In the genomic region with DNA sequence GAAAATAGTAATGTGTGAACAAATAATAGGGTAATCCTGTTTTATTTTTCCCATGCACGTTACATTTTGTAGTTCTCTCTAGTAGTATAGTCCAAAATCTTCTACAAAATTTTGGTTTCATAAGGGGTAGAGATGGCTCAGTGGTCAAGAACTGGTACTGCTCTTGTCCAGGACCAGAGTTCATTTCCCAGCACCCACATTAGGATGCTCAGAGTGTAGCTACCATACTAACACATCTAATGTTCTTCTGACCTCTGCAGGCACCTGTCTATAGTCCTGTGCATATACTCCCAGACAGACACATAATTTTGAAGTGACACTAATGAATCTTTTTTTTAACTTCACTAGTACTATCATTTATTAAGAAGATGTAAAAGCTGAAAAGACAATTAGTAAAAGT, we compare ENCODE assay signal across 10 mouse cellular contexts. TPM values are rescaled to one million over a fixed set of nuclear protein-coding genes. Genes with fewer than 3 reads are reported as not detected.
DNase-seq lines count a peak whose midpoint lies in the region; ATAC-seq and TF ChIP-seq lines count a peak whose summit lies in the region.
"Had no signal": no experiment of that assay in that cellular context is flagged by ENCODE, and none has a peak within 500 bp of the region (broad histone marks: within the 10 kb centered on the region; RNA-seq: fewer than 3 reads in every experiment).

No protein-coding gene starts in this region.

- no peak for TF ChIP-seq POLR2A in ES-Bruce4 (IDR thresholded peaks at IDR 0.05; ENCODE audit: insufficient read depth, low read length)

- H3K4me3 ChIP-seq in hindbrain, postnatal 0 days (ENCODE audit: low read length), result no peak overlapping the region
- H3K4me3 ChIP-seq in hindbrain, embryonic 16.5 days (ENCODE audit: low read length), result no peak overlapping the region
- no peak overlapping the region for H3K4me3 ChIP-seq in ES-Bruce4 (ENCODE audit: low read depth, low read length)
- H3K4me3 ChIP-seq in limb, embryonic 12.5 days (replicated peaks), result peak overlapping the region; percentile 78; the same call in 1 of the 2 replicates

- no peak for TF ChIP-seq EP300 in ES-Bruce4 (IDR thresholded peaks at IDR 0.05; ENCODE audit: insufficient read depth, low read depth, low read length)

- H3K27me3 ChIP-seq in hindbrain, postnatal 0 days (ENCODE audit: insufficient read depth, low read length), result no peaks in the 10 kb centered on the region
- H3K27me3 ChIP-seq in hindbrain, embryonic 16.5 days (replicated peaks; ENCODE audit: control insufficient read depth, insufficient read depth, low read length), result no peaks in the 10 kb centered on the region
- H3K27me3 ChIP-seq in ES-Bruce4 (ENCODE audit: control insufficient read depth, insufficient read depth, low read length, poor library complexity, severe bottlenecking), result no peaks in the 10 kb centered on the region
- H3K27me3 ChIP-seq in limb, embryonic 12.5 days, result no peaks in the 10 kb centered on the region

- peak overlapping the region; percentile 68; the same call in 1 of the 2 replicates for H3K4me2 ChIP-seq in hindbrain, postnatal 0 days (ENCODE audit: low read depth, low read length)
- no peak overlapping the region for H3K4me2 ChIP-seq in hindbrain, embryonic 16.5 days (ENCODE audit: low read length)
- peak overlapping the region; percentile 68 for H3K4me2 ChIP-seq in limb, embryonic 12.5 days

- no peak for ATAC-seq in hindbrain, postnatal 0 days
- ATAC-seq in hindbrain, embryonic 16.5 days, result no peak
- ATAC-seq in limb, embryonic 12.5 days (ENCODE audit: insufficient number of reproducible peaks, insufficient read depth, low FRiP score, low TSS enrichment, low read depth), result no peak
- no peak for ATAC-seq in monocyte, adult 5-6 weeks (replicated peaks; ENCODE audit: insufficient number of reproducible peaks, low FRiP score, low TSS enrichment, poor library complexity, severe bottlenecking)

- no peak overlapping the region for H3K27ac ChIP-seq in hindbrain, postnatal 0 days
- H3K27ac ChIP-seq in hindbrain, embryonic 16.5 days (ENCODE audit: low read depth, low read length), result no peak overlapping the region
- H3K27ac ChIP-seq in ES-Bruce4 (ENCODE audit: insufficient read depth, low read length), result no peak overlapping the region
- H3K27ac ChIP-seq in limb, embryonic 12.5 days, result no peak overlapping the region

- intact Hi-C loops in left cerebral cortex, postnatal 10 days (cut with DNase I), result loop anchor here (5.0 kb wide), 1 partner anchor 76 kb away; the partner anchor contains the start of gene Tspyl1

- H3K9me3 ChIP-seq in hindbrain, postnatal 0 days (ENCODE audit: low read length), result no peaks in the 10 kb centered on the region
- H3K9me3 ChIP-seq in hindbrain, embryonic 16.5 days (ENCODE audit: control insufficient read depth, low read length), result no peaks in the 10 kb centered on the region
- peaks cover 2% of the 10 kb centered on the region for H3K9me3 ChIP-seq in ES-Bruce4 (replicated peaks; ENCODE audit: control insufficient read depth, insufficient read depth, low read length, poor library complexity, severe bottlenecking)
- H3K9me3 ChIP-seq in limb, embryonic 12.5 days, result no peaks in the 10 kb centered on the region

- TF ChIP-seq CTCF in hindbrain, postnatal 0 days (IDR thresholded peaks at IDR 0.05; ENCODE audit: low read depth), result no peak
- TF ChIP-seq CTCF in ES-Bruce4 (IDR thresholded peaks at IDR 0.05; ENCODE audit: low read depth, low read length), result no peak

- 88% methylated on average over 1 of the region's 1 CpGs for WGBS in hindbrain, postnatal 0 days
- WGBS in hindbrain, embryonic 16.5 days, result 95% methylated on average over 1 of the region's 1 CpGs
- 100% methylated on average over 1 of the region's 1 CpGs for WGBS in limb, embryonic 12.5 days

- no peak overlapping the region for H3K9ac ChIP-seq in hindbrain, postnatal 0 days (replicated peaks; ENCODE audit: low read length)
- no peak overlapping the region for H3K9ac ChIP-seq in hindbrain, embryonic 16.5 days (ENCODE audit: low read depth, low read length)
- peak overlapping the region; percentile 72; the same call in 1 of the 2 replicates for H3K9ac ChIP-seq in ES-Bruce4 (ENCODE audit: low read depth, poor library complexity, severe bottlenecking)
- no peak overlapping the region for H3K9ac ChIP-seq in limb, embryonic 12.5 days (replicated peaks)

- H3K4me1 ChIP-seq in hindbrain, postnatal 0 days (ENCODE audit: insufficient read depth, low read length), result 0 out of 2 replicates have a peak, but pooled peaks cover 5% of the 10 kb centered on the region
- peaks cover 4% of the 10 kb centered on the region for H3K4me1 ChIP-seq in hindbrain, embryonic 16.5 days (ENCODE audit: control insufficient read depth, insufficient read depth, low read depth, low read length)
- H3K4me1 ChIP-seq in ES-Bruce4 (ENCODE audit: control insufficient read depth, insufficient read depth, low read length), result no peaks in the 10 kb centered on the region
- H3K4me1 ChIP-seq in limb, embryonic 12.5 days (replicated peaks), result peaks cover 24% of the 10 kb centered on the region; the same call in 1 of the 2 replicates

- no peak for DNase-seq in hindbrain, postnatal 0 days (ENCODE audit: low spot score)
- DNase-seq in 3T3-L1 (ENCODE audit: low read depth, low spot score), result peak; percentile 39
- DNase-seq in thymus, postnatal 10 days (ENCODE audit: low spot score in 2 of 2), result no peak
- no peak for DNase-seq in left cerebral cortex, postnatal 10 days (ENCODE audit: extremely low spot score in 1 of 2, low spot score in 2 of 2)
- DNase-seq: cerebellum, adult 9-11 months; midbrain, embryonic 14.5 days had no signal

- no peaks in the 10 kb centered on the region for H3K36me3 ChIP-seq in hindbrain, postnatal 0 days (ENCODE audit: insufficient read depth, low read length)
- no peaks in the 10 kb centered on the region for H3K36me3 ChIP-seq in hindbrain, embryonic 16.5 days (ENCODE audit: control insufficient read depth, insufficient read depth, low read length)
- H3K36me3 ChIP-seq in ES-Bruce4 (ENCODE audit: control insufficient read depth, insufficient read depth, low read length, poor library complexity, severe bottlenecking), result peaks cover 10% of the 10 kb centered on the region
- H3K36me3 ChIP-seq in limb, embryonic 12.5 days, result peaks cover 9% of the 10 kb centered on the region; the same call in 1 of the 2 replicates

RNA-seq across cellular contexts. Expression of gene Dse, which starts 1.7 kb away (rescaled TPM):
- total RNA-seq in hindbrain, postnatal 0 days (2014; rRNA removed), result 21.0 and 24.0 TPM in 2 replicates
- polyA plus RNA-seq in hindbrain, postnatal 0 days (2015; fragmentation: Nextera tagmentation; extraction: Ambion mirVana), result 5.4 and 5.6 TPM in 2 replicates
- 6.1 and 9.1 TPM in 2 replicates for polyA plus RNA-seq in hindbrain, embryonic 16.5 days (2015; fragmentation: Nextera tagmentation; extraction: Ambion mirVana)
- polyA plus RNA-seq in ES-Bruce4 (2011; ENCODE audit: insufficient read depth, insufficient read length, low read depth, missing spikeins), result 51.4 and 59.1 TPM in 2 replicates
- polyA plus RNA-seq in limb, embryonic 12.5 days (2016; fragmentation: Nextera tagmentation; extraction: Ambion mirVana), result 39.0 and 42.7 TPM in 2 replicates
- total RNA-seq in monocyte, adult 5-6 weeks (2017), result 52.8 to 55.4 TPM (median 53.9 TPM) in 3 replicates
- 10 to 100 TPM in 1 of 2 experiments, 1 to 10 TPM in 1; 6.0 to 10.5 TPM for total RNA-seq in left cerebral cortex, postnatal 10 days (2021)
